Mouse (Mus musculus): ENCODE results near the gene Ap4b1. TPM values are rescaled to one million over a fixed set of nuclear protein-coding genes. Genes with fewer than 3 reads are reported as not detected.
"Not testable (repeated sequence)": the region's sequence is repeated elsewhere in the genome, so short reads cannot be mapped to it uniquely, and the experiment has no call there.

The Ap4b1 gene
- total RNA-seq, 2 experiments from 2014 or later = 13.0 to 16.2 TPM

- DNase-seq (ENCODE audit: low spot score in 2 of 2) = no peak
Measured at GRCm38 (mm10) chr3:103796389-103796788, 12.9 kb upstream of the Ap4b1 start.

- no peak for DNase-seq (ENCODE audit: low spot score in 2 of 2)
Measured at GRCm38 (mm10) chr3:103799507-103799906, 9.8 kb upstream of the Ap4b1 start.

GRCm38 (mm10) chr3:103801631-103802531 is 7.4 kb upstream of the Ap4b1 start:
- peak; percentile 46 to 81 for DNase-seq (ENCODE audit: low spot score in 2 of 2)

- DNase-seq (ENCODE audit: low spot score in 2 of 2) = no peak
Measured at GRCm38 (mm10) chr3:103802861-103803260, 6.5 kb upstream of the Ap4b1 start.

- no peak for DNase-seq (ENCODE audit: low spot score in 2 of 2)
Measured at GRCm38 (mm10) chr3:103805671-103806070, 3.6 kb upstream of the Ap4b1 start.

GRCm38 (mm10) chr3:103809799-103810150 is 455 bp downstream of the Ap4b1 start:
- DNase-seq (ENCODE audit: low spot score in 2 of 2) = no peak

GRCm38 (mm10) chr3:103810967-103811366 is 1.6 kb downstream of the Ap4b1 start:
- DNase-seq (ENCODE audit: low spot score in 2 of 2) = no peak

- no peak for DNase-seq (ENCODE audit: low spot score in 2 of 2)
Measured at GRCm38 (mm10) chr3:103827548-103827947, 18.2 kb downstream of the Ap4b1 start.

GRCm38 (mm10) chr3:103829036-103829435 is 19.7 kb downstream of the Ap4b1 start:
- DNase-seq (ENCODE audit: low spot score in 2 of 2) = no peak

- not testable (repeated sequence) for DNase-seq (ENCODE audit: low spot score in 2 of 2)
Measured at GRCm38 (mm10) chr3:103830681-103831080, 21.4 kb downstream of the Ap4b1 start.

- no peak for DNase-seq (ENCODE audit: low spot score in 2 of 2)
Measured at GRCm38 (mm10) chr3:103831146-103831545, 21.8 kb downstream of the Ap4b1 start.

- no peak for DNase-seq (ENCODE audit: low spot score in 2 of 2)
Measured at GRCm38 (mm10) chr3:103832426-103832825, 23.1 kb downstream of the Ap4b1 start, which contains the start of gene Bcl2l15. Gene Bcl2l15 (plus strand): TSS chr3:103832601.

GRCm38 (mm10) chr3:103834001-103834400 is 24.7 kb downstream of the Ap4b1 start:
- DNase-seq (ENCODE audit: low spot score in 2 of 2) = no peak

GRCm38 (mm10) chr3:103835272-103835950 is 26.1 kb downstream of the Ap4b1 start:
- DNase-seq (ENCODE audit: low spot score in 2 of 2) = no peak

GRCm38 (mm10) chr3:103835951-103836310 is 26.6 kb downstream of the Ap4b1 start:
- peak in 1 of 2 experiments; percentile 41 for DNase-seq (ENCODE audit: low spot score in 2 of 2)

GRCm38 (mm10) chr3:103836453-103836852 is 27.1 kb downstream of the Ap4b1 start:
- no peak for DNase-seq (ENCODE audit: low spot score in 2 of 2)

- DNase-seq (ENCODE audit: low spot score in 2 of 2) = no peak
Measured at GRCm38 (mm10) chr3:103839711-103840110, 30.4 kb downstream of the Ap4b1 start.

GRCm38 (mm10) chr3:103840195-103840594 is 30.9 kb downstream of the Ap4b1 start:
- not testable (repeated sequence) for DNase-seq (ENCODE audit: low spot score in 2 of 2)

GRCm38 (mm10) chr3:103840946-103841345 is 31.6 kb downstream of the Ap4b1 start:
- not testable (repeated sequence) for DNase-seq (ENCODE audit: low spot score in 2 of 2)

- DNase-seq (ENCODE audit: low spot score in 2 of 2) = peak; percentile 39 to 63
Measured at GRCm38 (mm10) chr3:103850644-103851363, 41.5 kb downstream of the Ap4b1 start.

- DNase-seq (ENCODE audit: low spot score in 2 of 2) = no peak
Measured at GRCm38 (mm10) chr3:103851481-103851880, 42.2 kb downstream of the Ap4b1 start.

GRCm38 (mm10) chr3:103851882-103852281 is 42.6 kb downstream of the Ap4b1 start:
- DNase-seq (ENCODE audit: low spot score in 2 of 2) = no peak
